Mouse (Mus musculus) G1E (cell line): ENCODE measurements around the gene Cldn19.

Source experiments
- CTCF ChIP-seq: IDR thresholded peaks from 2 replicates; pipeline ENCODE4 v1.5.1; 2012; ENCODE audit warnings: low read depth, low read length, inconsistent platforms, mixed read lengths
- GATA1 ChIP-seq: IDR thresholded peaks from 2 replicates; pipeline ENCODE4 v1.6.1; 2012; ENCODE audit warnings: borderline replicate concordance, low read length, inconsistent platforms, mixed read lengths
- GATA2 ChIP-seq: IDR thresholded peaks from 2 replicates; pipeline ENCODE4 v1.6.1; 2012; ENCODE audit warnings: low read depth, low read length, inconsistent platforms, borderline replicate concordance
- POLR2AphosphoS5 ChIP-seq: IDR thresholded peaks from 2 replicates; pipeline ENCODE4 v1.6.1; 2012; ENCODE audit warnings: low read depth, low read length, inconsistent platforms; ENCODE audit not compliant: insufficient replicate concordance

GRCm38 (mm10) chr4:119232410-119233255, 22.6 kb upstream of the Cldn19 start, which contains the start of the genes AU022252 and P3h1:
- no peak for TF ChIP-seq CTCF
- no peak for TF ChIP-seq GATA1
- no peak for TF ChIP-seq GATA2
- TF ChIP-seq POLR2AphosphoS5 = no peak
